Mouse (Mus musculus): Measurements from ENCODE around the gene Bax. TPM values are rescaled to one million over a fixed set of nuclear protein-coding genes. Genes with fewer than 3 reads are reported as not detected.

The Bax gene
- 36.8 TPM for polyA plus RNA-seq (2014; fragmentation: Illumina TruSeq; extraction: RNeasy Lipid Tissue Mini Kit (QIAGEN cat#74804); ENCODE audit: low read depth, low replicate concordance)

DNA sequence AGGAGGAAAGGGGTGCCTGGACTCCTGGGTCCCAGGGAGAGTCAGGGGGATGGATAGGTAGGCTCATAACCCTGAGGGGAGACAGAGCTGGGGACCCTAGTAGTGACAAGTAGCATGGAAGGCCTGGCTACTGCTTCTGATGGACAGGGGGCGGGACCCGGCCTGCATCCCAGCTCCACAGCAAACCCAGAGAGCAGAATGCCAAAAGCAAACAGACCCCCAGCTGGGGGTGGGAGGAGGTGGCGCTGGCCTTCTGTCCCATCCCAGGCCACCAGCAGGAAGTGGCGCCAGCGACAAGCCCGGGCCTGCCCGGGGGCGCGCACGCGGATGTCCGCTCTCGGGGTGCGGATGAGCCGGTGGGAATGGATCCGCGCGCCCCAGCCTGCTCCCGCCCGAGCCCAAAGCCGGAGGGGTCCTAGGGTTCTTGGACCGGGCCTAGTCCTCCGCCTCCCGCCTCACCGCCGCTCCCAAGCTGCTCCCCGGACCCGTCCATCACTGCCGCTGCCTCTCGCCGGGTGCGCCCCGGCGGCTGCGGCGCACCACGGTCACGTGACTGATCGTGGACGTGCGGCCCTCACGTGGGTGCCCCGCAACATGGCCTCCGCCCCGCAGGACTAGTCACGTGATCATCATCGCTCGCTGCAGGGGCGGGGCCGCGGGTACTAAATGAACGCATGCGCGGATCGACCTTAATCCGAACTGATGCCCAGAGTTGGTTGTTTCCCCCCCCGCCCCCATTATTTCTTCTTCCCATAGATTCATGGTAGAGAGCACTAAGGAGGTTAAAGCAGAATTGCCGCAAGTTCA, at the start of gene Bax:
Gene Bax (minus strand): TSS at position 616 of the 807 bp plus-strand sequence.

DNA sequence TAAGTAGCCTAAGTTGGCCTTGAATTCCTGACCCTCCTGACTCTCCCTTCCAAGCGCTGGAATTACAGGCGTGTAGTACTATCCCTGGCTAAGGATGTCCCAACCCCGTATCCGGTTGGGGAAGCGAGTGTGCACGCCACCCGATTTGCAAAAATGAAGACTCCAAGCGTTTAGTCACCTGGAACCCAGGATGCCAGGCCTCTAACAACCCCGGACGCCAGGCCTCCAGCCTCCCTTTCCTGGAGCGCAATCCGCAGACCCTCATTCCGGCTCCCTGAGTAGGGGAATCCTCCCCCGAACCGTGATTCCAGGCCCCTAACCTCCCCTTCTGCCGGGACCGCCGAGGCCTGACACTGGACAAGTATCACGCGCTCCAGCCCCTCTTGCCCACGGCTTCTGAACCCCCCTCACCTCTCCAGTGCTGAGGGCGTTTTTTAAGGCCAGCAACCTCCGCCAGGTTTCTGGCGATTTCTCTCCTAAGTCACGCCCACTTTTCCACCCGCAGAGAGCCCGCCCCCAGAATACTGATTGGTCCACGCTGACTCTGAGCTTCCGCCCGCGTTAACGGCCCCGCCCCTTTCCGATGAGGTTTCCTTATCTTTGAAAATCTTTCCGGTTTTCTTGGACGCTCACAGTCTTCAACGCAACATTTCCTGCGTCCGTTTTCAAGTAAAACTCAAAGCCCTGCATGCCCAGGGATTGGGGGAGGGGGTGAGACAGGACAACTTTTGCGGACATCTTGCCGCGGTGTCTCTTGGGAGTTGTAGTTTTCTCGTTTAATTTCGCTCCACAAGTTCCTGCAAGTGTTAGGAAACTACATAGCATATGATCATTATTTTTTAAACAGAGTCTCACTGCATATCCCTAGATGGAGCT, 43.5 kb upstream of the Bax start, which contains the start of gene Nucb1:
Gene Nucb1 (minus strand): TSS at position 495 of the 876 bp plus-strand sequence.

DNA sequence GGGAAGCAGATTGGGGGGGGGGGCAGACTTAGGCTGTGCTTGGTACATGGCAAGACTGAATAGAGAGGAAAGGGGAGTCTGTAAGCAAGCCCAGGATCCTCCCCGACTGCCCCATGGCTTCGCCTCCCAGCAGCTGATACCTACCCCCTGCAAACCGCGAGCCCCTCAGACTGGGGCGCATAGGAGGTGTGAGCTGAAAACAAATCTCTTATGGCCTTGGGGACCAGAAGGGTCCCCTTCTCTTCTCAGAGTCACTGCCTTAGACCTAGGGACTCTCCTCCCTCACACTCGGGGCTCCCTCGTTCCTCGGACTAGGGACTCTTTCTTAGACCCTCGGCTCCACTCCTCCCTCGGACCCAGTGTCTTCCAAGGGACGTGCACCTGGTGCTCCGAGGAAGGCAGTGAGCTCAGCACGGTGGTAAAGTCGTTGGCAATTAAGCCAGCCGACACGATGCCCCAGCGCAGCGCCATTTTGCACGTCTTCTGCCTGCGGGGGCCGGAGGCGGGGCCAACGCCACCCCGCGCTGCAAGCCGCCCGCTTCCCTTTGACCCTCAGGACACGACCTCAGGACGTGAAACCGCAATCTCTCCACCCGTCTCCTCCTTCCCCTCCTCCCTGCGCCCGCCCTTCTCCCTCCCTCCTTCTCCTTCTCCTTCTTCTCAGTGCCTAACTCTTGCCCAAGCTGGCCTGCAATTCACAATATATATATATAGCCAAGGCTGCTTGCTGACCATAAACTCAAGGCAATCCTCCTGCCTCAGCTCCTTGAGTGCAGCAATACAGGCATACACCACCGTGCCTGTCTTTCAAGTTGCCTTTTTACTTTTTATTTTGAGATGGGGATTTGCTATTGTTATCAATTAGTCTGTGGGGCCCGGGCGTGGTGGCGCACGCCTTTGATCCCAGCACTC, 21.9 kb upstream of the Bax start, which contains the start of gene Dhdh:
Gene Dhdh (minus strand): TSS at position 513 of the 912 bp plus-strand sequence.

DNA sequence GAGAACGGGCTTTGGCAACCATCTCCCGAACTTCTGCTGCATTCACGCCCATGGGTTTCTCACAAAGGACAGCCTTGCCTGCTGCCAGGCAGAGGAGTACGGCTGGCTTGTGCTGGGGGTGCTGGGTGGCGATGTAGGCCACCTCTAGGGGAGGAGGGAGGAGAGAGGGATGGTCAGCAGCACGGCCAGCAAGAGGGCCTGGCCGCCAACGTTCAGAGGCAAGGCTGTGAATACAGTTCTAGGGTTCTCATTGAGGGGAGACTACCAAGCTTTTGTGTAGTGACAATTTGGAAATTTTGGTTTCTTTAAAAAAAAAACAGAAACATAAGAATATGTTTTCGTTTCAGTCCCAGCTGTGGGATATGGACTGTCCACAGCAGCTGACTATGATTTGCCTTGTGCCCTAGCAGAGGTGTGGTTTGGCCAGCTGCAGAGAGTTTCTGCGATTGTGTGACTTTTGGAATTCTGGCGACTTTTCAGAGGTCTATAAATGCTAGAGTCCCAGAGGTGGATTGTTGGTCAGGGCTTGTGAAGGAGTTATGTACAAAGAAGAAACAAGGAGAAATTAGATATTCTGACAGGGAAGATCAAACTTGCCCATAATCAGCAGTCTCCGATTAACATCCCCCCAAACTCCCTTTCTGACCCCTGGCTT, 20.2 kb upstream of the Bax start, which contains the start of gene Gm45808:
Gene Gm45808 (minus strand): TSS at position 51 of the 655 bp plus-strand sequence.

GRCm38 (mm10) chr7:45481374-45481927, 14.8 kb upstream of the Bax start, which contains the start of gene Tulp2:
Gene Tulp2 (plus strand): TSS chr7:45481877.

GRCm38 (mm10) chr7:45459564-45460140, 7.0 kb downstream of the Bax start, which contains the start of gene Ftl1:
Gene Ftl1 (minus strand): TSS chr7:45459884.

GRCm38 (mm10) chr7:45437521-45438276, 29.0 kb downstream of the Bax start, which contains the start of gene Ruvbl2:
Gene Ruvbl2 (minus strand): TSS chr7:45438096.

DNA sequence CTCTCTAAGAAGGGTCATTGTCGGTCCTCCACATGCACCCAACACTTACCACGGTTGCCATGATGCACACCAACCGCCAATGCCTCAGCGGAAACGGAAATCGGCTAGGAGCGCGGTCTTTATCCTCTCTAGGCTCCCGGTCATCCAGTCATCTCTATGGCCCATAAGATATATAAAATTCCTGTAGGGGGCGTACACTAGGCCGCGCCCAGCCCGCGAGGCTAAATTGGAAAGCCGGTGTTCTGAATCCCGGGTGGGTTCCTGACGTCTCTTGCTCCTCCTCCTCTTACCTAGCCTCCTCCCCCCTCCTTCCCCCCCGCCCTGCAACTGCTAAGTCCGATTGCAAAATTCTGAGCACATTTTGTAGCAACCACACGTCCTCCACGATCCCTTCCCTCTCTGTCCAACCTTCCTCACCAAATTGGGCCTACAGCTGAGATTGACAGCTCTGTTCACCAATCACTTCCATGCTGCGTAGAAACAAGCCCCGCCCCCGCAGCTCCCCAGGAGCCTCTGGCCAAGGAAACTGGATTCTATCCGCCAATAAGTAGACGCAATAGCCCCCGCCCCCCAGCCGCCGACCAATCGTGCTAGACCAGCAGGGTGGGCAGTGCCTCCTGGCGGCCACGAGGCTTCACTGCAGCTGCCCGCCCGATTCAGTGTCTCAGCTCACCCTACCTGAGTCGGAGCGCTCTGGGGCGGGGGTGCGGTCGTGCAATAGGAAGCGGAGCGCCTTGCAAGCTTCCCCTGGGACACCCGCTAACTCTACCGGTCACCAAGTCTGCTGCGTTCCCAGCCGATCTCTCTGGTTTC, 32.3 kb downstream of the Bax start, which contains the start of gene Gys1:
Gene Gys1 (plus strand): TSS at position 642 of the 813 bp plus-strand sequence.

DNA sequence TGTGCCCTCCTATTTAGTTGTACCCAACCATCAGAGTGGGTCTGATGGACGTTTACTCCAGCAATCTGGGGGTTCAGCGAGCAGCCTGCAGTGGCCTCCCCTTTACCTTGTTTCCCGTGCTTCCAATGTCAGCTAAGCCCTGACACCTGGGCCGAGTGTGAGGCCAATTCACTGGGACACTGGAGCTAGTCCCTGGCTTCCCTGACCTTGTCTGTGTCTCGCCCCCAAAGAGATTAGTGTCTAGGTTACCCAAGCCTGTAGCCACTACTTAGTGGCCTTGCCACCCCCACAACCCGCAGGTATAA, 46.1 kb downstream of the Bax start, which contains the start of gene Lhb:
Gene Lhb (plus strand): TSS at position 206 of the 305 bp plus-strand sequence.

DNA sequence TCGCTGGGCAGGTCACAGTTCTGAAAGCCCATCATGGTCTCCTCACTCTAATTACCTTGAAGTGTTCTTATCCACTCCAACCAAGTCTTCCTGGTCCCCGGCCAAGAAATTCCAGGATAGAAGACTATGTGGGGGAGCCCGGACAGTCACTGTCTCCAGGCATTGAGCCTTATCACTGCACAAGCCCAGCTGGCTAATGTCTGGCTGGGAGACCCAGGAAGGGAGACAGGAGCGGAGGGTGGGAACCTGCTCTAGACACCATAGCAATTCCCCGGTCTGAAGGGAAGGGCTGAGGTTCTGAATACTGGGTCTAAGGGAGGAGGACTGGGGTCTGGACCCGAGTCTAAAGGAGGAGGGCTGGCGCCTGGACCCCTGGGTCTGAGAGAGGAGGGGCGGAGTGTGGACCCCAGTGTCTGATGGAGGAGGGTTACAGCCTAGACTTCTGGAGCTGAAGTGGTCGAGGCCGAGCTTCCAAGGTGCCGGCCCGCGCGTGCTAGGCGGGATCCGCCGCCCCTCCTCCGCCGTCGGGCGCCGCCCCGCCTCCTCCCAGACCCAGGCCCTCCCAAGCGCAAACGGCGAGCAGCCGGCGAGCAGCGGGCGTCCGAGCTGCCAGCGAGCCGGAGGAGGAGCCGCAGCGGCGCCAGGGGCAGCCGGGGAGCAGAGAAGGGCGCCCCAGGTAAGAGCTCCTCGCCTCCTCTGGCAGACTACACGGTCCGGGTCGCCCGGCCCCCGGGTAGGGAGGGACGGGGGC, 53.4 kb downstream of the Bax start, which contains the start of gene Ntf5:
Gene Ntf5 (plus strand): TSS at position 583 of the 751 bp plus-strand sequence.

Other genes with a start within 250 kb of the Bax start
- 3.0 TPM for gene Cd37, start 227.8 kb downstream of the Bax start, polyA plus RNA-seq (2014; fragmentation: Illumina TruSeq; extraction: RNeasy Lipid Tissue Mini Kit (QIAGEN cat#74804); ENCODE audit: low read depth, low replicate concordance)
- gene Slc6a16, start 225.8 kb downstream of the Bax start, polyA plus RNA-seq (2014; fragmentation: Illumina TruSeq; extraction: RNeasy Lipid Tissue Mini Kit (QIAGEN cat#74804); ENCODE audit: low read depth, low replicate concordance), result not detected
- gene Slc6a21, start 189.4 kb downstream of the Bax start, polyA plus RNA-seq (2014; fragmentation: Illumina TruSeq; extraction: RNeasy Lipid Tissue Mini Kit (QIAGEN cat#74804); ENCODE audit: low read depth, low replicate concordance), result not detected
- 31.0 TPM for gene Trpm4, start 133.1 kb downstream of the Bax start, polyA plus RNA-seq (2014; fragmentation: Illumina TruSeq; extraction: RNeasy Lipid Tissue Mini Kit (QIAGEN cat#74804); ENCODE audit: low read depth, low replicate concordance)
- gene Hrc, start 131.6 kb downstream of the Bax start, polyA plus RNA-seq (2014; fragmentation: Illumina TruSeq; extraction: RNeasy Lipid Tissue Mini Kit (QIAGEN cat#74804); ENCODE audit: low read depth, low replicate concordance), result 1,149 TPM
- gene Ppfia3, start 99.9 kb downstream of the Bax start, polyA plus RNA-seq (2014; fragmentation: Illumina TruSeq; extraction: RNeasy Lipid Tissue Mini Kit (QIAGEN cat#74804); ENCODE audit: low read depth, low replicate concordance), result 0.24 TPM
- 1.2 TPM for gene Lin7b, start 96.3 kb downstream of the Bax start, polyA plus RNA-seq (2014; fragmentation: Illumina TruSeq; extraction: RNeasy Lipid Tissue Mini Kit (QIAGEN cat#74804); ENCODE audit: low read depth, low replicate concordance)
- 154 TPM for gene Snrnp70, start 71.2 kb downstream of the Bax start, polyA plus RNA-seq (2014; fragmentation: Illumina TruSeq; extraction: RNeasy Lipid Tissue Mini Kit (QIAGEN cat#74804); ENCODE audit: low read depth, low replicate concordance)
- gene Kcna7, start 61.2 kb downstream of the Bax start, polyA plus RNA-seq (2014; fragmentation: Illumina TruSeq; extraction: RNeasy Lipid Tissue Mini Kit (QIAGEN cat#74804); ENCODE audit: low read depth, low replicate concordance), result 4.3 TPM
- gene Ntf5, start 53.2 kb downstream of the Bax start, polyA plus RNA-seq (2014; fragmentation: Illumina TruSeq; extraction: RNeasy Lipid Tissue Mini Kit (QIAGEN cat#74804); ENCODE audit: low read depth, low replicate concordance), result 0.24 TPM
- not detected for gene Lhb, start 46.1 kb downstream of the Bax start, polyA plus RNA-seq (2014; fragmentation: Illumina TruSeq; extraction: RNeasy Lipid Tissue Mini Kit (QIAGEN cat#74804); ENCODE audit: low read depth, low replicate concordance)
- 80.5 TPM for gene Gys1, start 32.1 kb downstream of the Bax start, polyA plus RNA-seq (2014; fragmentation: Illumina TruSeq; extraction: RNeasy Lipid Tissue Mini Kit (QIAGEN cat#74804); ENCODE audit: low read depth, low replicate concordance)
- 27.2 TPM for gene Ruvbl2, start 28.8 kb downstream of the Bax start, polyA plus RNA-seq (2014; fragmentation: Illumina TruSeq; extraction: RNeasy Lipid Tissue Mini Kit (QIAGEN cat#74804); ENCODE audit: low read depth, low replicate concordance)
- 688 TPM for gene Ftl1, start 7.0 kb downstream of the Bax start, polyA plus RNA-seq (2014; fragmentation: Illumina TruSeq; extraction: RNeasy Lipid Tissue Mini Kit (QIAGEN cat#74804); ENCODE audit: low read depth, low replicate concordance)
- not detected for gene Tulp2, start 15.0 kb upstream of the Bax start, polyA plus RNA-seq (2014; fragmentation: Illumina TruSeq; extraction: RNeasy Lipid Tissue Mini Kit (QIAGEN cat#74804); ENCODE audit: low read depth, low replicate concordance)
- gene Gm45808, start 19.9 kb upstream of the Bax start, polyA plus RNA-seq (2014; fragmentation: Illumina TruSeq; extraction: RNeasy Lipid Tissue Mini Kit (QIAGEN cat#74804); ENCODE audit: low read depth, low replicate concordance), result 1.7 TPM
- gene Dhdh, start 21.9 kb upstream of the Bax start, polyA plus RNA-seq (2014; fragmentation: Illumina TruSeq; extraction: RNeasy Lipid Tissue Mini Kit (QIAGEN cat#74804); ENCODE audit: low read depth, low replicate concordance), result 13.6 TPM
- 147 TPM for gene Nucb1, start 43.5 kb upstream of the Bax start, polyA plus RNA-seq (2014; fragmentation: Illumina TruSeq; extraction: RNeasy Lipid Tissue Mini Kit (QIAGEN cat#74804); ENCODE audit: low read depth, low replicate concordance)
- 41.3 TPM for gene Ppp1r15a, start 59.4 kb upstream of the Bax start, polyA plus RNA-seq (2014; fragmentation: Illumina TruSeq; extraction: RNeasy Lipid Tissue Mini Kit (QIAGEN cat#74804); ENCODE audit: low read depth, low replicate concordance)
- gene Plekha4, start 59.4 kb upstream of the Bax start, polyA plus RNA-seq (2014; fragmentation: Illumina TruSeq; extraction: RNeasy Lipid Tissue Mini Kit (QIAGEN cat#74804); ENCODE audit: low read depth, low replicate concordance), result 3.6 TPM
- not detected for gene Hsd17b14, start 88.0 kb upstream of the Bax start, polyA plus RNA-seq (2014; fragmentation: Illumina TruSeq; extraction: RNeasy Lipid Tissue Mini Kit (QIAGEN cat#74804); ENCODE audit: low read depth, low replicate concordance)
- 137 TPM for gene Bcat2, start 103.3 kb upstream of the Bax start, polyA plus RNA-seq (2014; fragmentation: Illumina TruSeq; extraction: RNeasy Lipid Tissue Mini Kit (QIAGEN cat#74804); ENCODE audit: low read depth, low replicate concordance)
- not detected for gene Fgf21, start 148.6 kb upstream of the Bax start, polyA plus RNA-seq (2014; fragmentation: Illumina TruSeq; extraction: RNeasy Lipid Tissue Mini Kit (QIAGEN cat#74804); ENCODE audit: low read depth, low replicate concordance)
- gene Fut1, start 150.4 kb upstream of the Bax start, polyA plus RNA-seq (2014; fragmentation: Illumina TruSeq; extraction: RNeasy Lipid Tissue Mini Kit (QIAGEN cat#74804); ENCODE audit: low read depth, low replicate concordance), result not detected
- gene Izumo1, start 154.9 kb upstream of the Bax start, polyA plus RNA-seq (2014; fragmentation: Illumina TruSeq; extraction: RNeasy Lipid Tissue Mini Kit (QIAGEN cat#74804); ENCODE audit: low read depth, low replicate concordance), result 0.31 TPM
- gene Rasip1, start 160.6 kb upstream of the Bax start, polyA plus RNA-seq (2014; fragmentation: Illumina TruSeq; extraction: RNeasy Lipid Tissue Mini Kit (QIAGEN cat#74804); ENCODE audit: low read depth, low replicate concordance), result 16.5 TPM
- gene Mamstr, start 173.1 kb upstream of the Bax start, polyA plus RNA-seq (2014; fragmentation: Illumina TruSeq; extraction: RNeasy Lipid Tissue Mini Kit (QIAGEN cat#74804); ENCODE audit: low read depth, low replicate concordance), result 5.1 TPM
- 1.1 TPM for gene Fut2, start 199.5 kb upstream of the Bax start, polyA plus RNA-seq (2014; fragmentation: Illumina TruSeq; extraction: RNeasy Lipid Tissue Mini Kit (QIAGEN cat#74804); ENCODE audit: low read depth, low replicate concordance)
- gene Ntn5, start 217.1 kb upstream of the Bax start, polyA plus RNA-seq (2014; fragmentation: Illumina TruSeq; extraction: RNeasy Lipid Tissue Mini Kit (QIAGEN cat#74804); ENCODE audit: low read depth, low replicate concordance), result not detected
- gene Sec1, start 227.5 kb upstream of the Bax start, polyA plus RNA-seq (2014; fragmentation: Illumina TruSeq; extraction: RNeasy Lipid Tissue Mini Kit (QIAGEN cat#74804); ENCODE audit: low read depth, low replicate concordance), result 0.47 TPM
- gene Car11, start 232.9 kb upstream of the Bax start, polyA plus RNA-seq (2014; fragmentation: Illumina TruSeq; extraction: RNeasy Lipid Tissue Mini Kit (QIAGEN cat#74804); ENCODE audit: low read depth, low replicate concordance), result 8.2 TPM
- 17.7 TPM for gene Dbp, start 238.2 kb upstream of the Bax start, polyA plus RNA-seq (2014; fragmentation: Illumina TruSeq; extraction: RNeasy Lipid Tissue Mini Kit (QIAGEN cat#74804); ENCODE audit: low read depth, low replicate concordance)
- 502 TPM for gene Rpl18, start 248.6 kb upstream of the Bax start, polyA plus RNA-seq (2014; fragmentation: Illumina TruSeq; extraction: RNeasy Lipid Tissue Mini Kit (QIAGEN cat#74804); ENCODE audit: low read depth, low replicate concordance)

Data from heart, adult 10 weeks (tissue).